Mouse (Mus musculus) layer of hippocampus, adult 11-12 months (tissue): Measurements from ENCODE around the gene Gm20738.
"Not testable (repeated sequence)": the region's sequence is repeated elsewhere in the genome, so short reads cannot be mapped to it uniquely, and the experiment has no call there.

Experiments used
- DNase-seq: peaks from one replicate; pipeline ENCODE4 v3.0.0; 2022; ENCODE audit warnings: low spot score

The Gm20738 gene

GRCm38 (mm10) chrY:37957511-37957910, at the start of gene Gm20738:
Gm20738 (plus strand) TSS chrY:37957811.
- not testable (repeated sequence) for DNase-seq
